Mouse (Mus musculus) myocyte (in vitro differentiated cells): Measurements from ENCODE around the gene Mogat2.

Experiments
- CEBPB ChIP-seq: IDR thresholded peaks from 2 replicates; pipeline ENCODE4 v1.6.1; 2011; ENCODE audit warnings: mild to moderate bottlenecking, moderate library complexity; ENCODE audit not compliant: poor library complexity, insufficient read depth, severe bottlenecking
- E2F4 ChIP-seq: IDR thresholded peaks from one replicate; pipeline ENCODE4 v1.6.1; 2011; ENCODE audit warnings: mild to moderate bottlenecking, control low read depth, moderate library complexity; ENCODE audit not compliant: insufficient read depth
- MAX ChIP-seq: IDR thresholded peaks from one replicate; pipeline ENCODE4 v1.6.1; 2011; ENCODE audit warnings: low read depth, mild to moderate bottlenecking, control low read depth
- MYOD1 ChIP-seq, 3 experiments: IDR thresholded peaks; one replicate each; pipeline ENCODE4 v1.6.1; 2011; ENCODE audit warnings: control low read depth in 2 of 3, low read depth in 2 of 3, mild to moderate bottlenecking in 2 of 3, moderate library complexity in 1 of 3; ENCODE audit not compliant: insufficient read length in 2 of 3, control insufficient read depth in 1 of 3
- POLR2A ChIP-seq: IDR thresholded peaks from one replicate; pipeline ENCODE4 v1.6.1; 2011; ENCODE audit warnings: low read depth, mild to moderate bottlenecking, control low read depth, moderate library complexity; ENCODE audit not compliant: insufficient read length
- POLR2AphosphoS2 ChIP-seq: IDR thresholded peaks from one replicate; pipeline ENCODE4 v1.6.1; 2011; ENCODE audit warnings: low read depth, control low read depth; ENCODE audit not compliant: insufficient read length
- REST ChIP-seq: IDR thresholded peaks from one replicate; pipeline ENCODE4 v1.6.1; 2011; ENCODE audit warnings: mild to moderate bottlenecking, control low read depth, moderate library complexity; ENCODE audit not compliant: insufficient read depth, insufficient read length
- SRF ChIP-seq: IDR thresholded peaks from one replicate; pipeline ENCODE4 v1.6.1; 2011; ENCODE audit warnings: low read depth; ENCODE audit not compliant: control insufficient read depth, insufficient read length

DNA sequence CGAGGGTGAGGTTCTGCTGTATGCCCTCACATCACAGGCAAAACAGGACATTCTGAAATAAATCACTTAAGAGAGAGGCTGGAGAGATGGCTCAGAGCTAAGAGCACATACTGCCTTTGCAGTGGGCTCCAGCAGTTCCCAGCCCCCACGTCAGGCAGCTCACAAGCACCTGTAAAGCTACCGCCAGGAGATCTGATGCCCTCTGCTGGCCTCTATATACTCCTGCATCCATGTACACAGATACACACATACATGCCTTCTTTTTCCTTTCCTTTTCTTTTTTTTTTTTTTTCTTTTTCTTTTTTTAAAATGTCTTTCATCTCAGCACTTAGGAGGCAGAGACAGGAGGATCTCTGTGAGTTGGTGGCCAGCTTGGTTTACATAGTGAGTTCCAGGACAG, 23.5 kb upstream of the Mogat2 start:
- TF ChIP-seq POLR2A, result no peak
- TF ChIP-seq CEBPB, result no peak
- no peak for TF ChIP-seq MAX
- no peak for TF ChIP-seq E2F4
- no peak for TF ChIP-seq REST
- no peak for TF ChIP-seq SRF
- TF ChIP-seq MYOD1 (IDR thresholded peaks at IDR 0.05; ENCODE audit: control insufficient read depth in 1 of 3, insufficient read length in 2 of 3, low read depth in 2 of 3), result no peak
- no peak for TF ChIP-seq POLR2AphosphoS2
